Mouse (Mus musculus) liver, embryonic 15.5 days (tissue): ENCODE results near the gene Ermap. TPM values are rescaled to one million over a fixed set of nuclear protein-coding genes. Genes with fewer than 3 reads are reported as not detected.

Experiments used
- ATAC-seq: fragments of 200-750 bp; cut with Nextera tagmentation; 2 replicates; pipeline ENCODE4 v1.8.0; 2017; ENCODE audit warnings: moderate number of reproducible peaks, mild to moderate bottlenecking, moderate library complexity; ENCODE audit not compliant: insufficient read depth
- H3K27ac ChIP-seq: fragments of 300-500 bp; sonication (generic); replicated peaks from 2 replicates; pipeline ENCODE4 v1.5.1; 2015; ENCODE audit warnings: mild to moderate bottlenecking, inconsistent platforms
- H3K27me3 ChIP-seq: fragments of 300-500 bp; sonication (generic); 2 replicates; pipeline ENCODE4 v1.6.1; 2015; ENCODE audit warnings: mild to moderate bottlenecking, inconsistent platforms
- H3K36me3 ChIP-seq: fragments of 300-500 bp; sonication (generic); replicated peaks from 2 replicates; pipeline ENCODE4 v1.6.1; 2015; ENCODE audit warnings: moderate library complexity, mild to moderate bottlenecking, inconsistent platforms
- H3K4me1 ChIP-seq: fragments of 300-500 bp; sonication (generic); replicated peaks from 2 replicates; pipeline ENCODE4 v1.6.1; 2015; ENCODE audit warnings: inconsistent platforms
- H3K4me2 ChIP-seq: fragments of 300-500 bp; sonication (generic); 2 replicates; pipeline ENCODE4 v1.6.1; 2015; ENCODE audit warnings: moderate library complexity, mild to moderate bottlenecking, inconsistent platforms
- H3K4me3 ChIP-seq: fragments of 300-500 bp; sonication (generic); replicated peaks from 2 replicates; pipeline ENCODE4 v1.5.1; 2015; ENCODE audit warnings: mild to moderate bottlenecking, inconsistent platforms
- H3K9ac ChIP-seq: fragments of 300-500 bp; sonication (generic); 2 replicates; pipeline ENCODE4 v1.6.1; 2015; ENCODE audit warnings: moderate library complexity, mild to moderate bottlenecking, inconsistent platforms
- H3K9me3 ChIP-seq: fragments of 300-500 bp; sonication (generic); replicated peaks from 2 replicates; pipeline ENCODE4 v1.6.1; 2016; ENCODE audit warnings: inconsistent platforms
- WGBS: fragments of 180-500 bp; shearing (Covaris S2); methylation state at CpG from one replicate; pipeline ENCODE4 v1.1.7; 2015; ENCODE audit warnings: mixed read lengths; ENCODE audit not compliant: insufficient replicate concordance; 5-methylcytosine and 5-hydroxymethylcytosine counted together
- polyA plus RNA-seq: library from polyadenylated mRNA; unstranded; fragments of >200 nt; fragmentation: Nextera tagmentation; extraction: Ambion mirVana; gene quantifications from 2 replicates; pipeline ENCODE4 v1.2.1, GENCODE M21; 2015

Gene Ermap
- polyA plus RNA-seq, 1 experiment from 2014 or later: 386 TPM

GRCm38 (mm10) chr4:119162990-119163389 lies 26.8 kb downstream of the Ermap start:
- Histone ChIP-seq H3K9ac (no peak overlapping the region), H3K27me3 (no peaks in the 10 kb centered on the region), H3K4me1 (peaks cover 6% of the 10 kb centered on the region; the same call in 1 of the 2 replicates), H3K27ac (no peak overlapping the region), H3K4me3 (no peak overlapping the region), H3K9me3 (no peaks in the 10 kb centered on the region), H3K4me2 (no peak overlapping the region), H3K36me3 (no peaks in the 10 kb centered on the region)
- 75% methylated on average over 4 of the region's 4 CpGs for WGBS
- no peak for ATAC-seq

- Histone ChIP-seq H3K9me3 (no peaks in the 10 kb centered on the region), H3K4me2 (no peak overlapping the region), H3K9ac (no peak overlapping the region), H3K36me3 (no peaks in the 10 kb centered on the region), H3K4me3 (no peak overlapping the region), H3K27me3 (no peaks in the 10 kb centered on the region), H3K4me1 (no peaks in the 10 kb centered on the region), H3K27ac (no peak overlapping the region)
- WGBS: 66% methylated on average over 3 of the region's 3 CpGs
- no peak for ATAC-seq
Observed at GRCm38 (mm10) chr4:119161358-119161757, 28.5 kb downstream of the Ermap start.

- 70% methylated on average over 5 of the region's 5 CpGs for WGBS
- Histone ChIP-seq H3K36me3 (no peaks in the 10 kb centered on the region), H3K27ac (no peak overlapping the region), H3K4me3 (no peak overlapping the region), H3K4me1 (no peaks in the 10 kb centered on the region), H3K27me3 (peaks cover 7% of the 10 kb centered on the region; the same call in 1 of the 2 replicates), H3K4me2 (no peak overlapping the region), H3K9me3 (no peaks in the 10 kb centered on the region), H3K9ac (no peak overlapping the region)
- no peak for ATAC-seq
Observed at GRCm38 (mm10) chr4:119157891-119158290, 31.9 kb downstream of the Ermap start.

- no peaks in the 10 kb centered on the region for H3K4me1 ChIP-seq
- no peaks in the 10 kb centered on the region for H3K9me3 ChIP-seq
- no peak overlapping the region for H3K9ac ChIP-seq
- whole genome bisulfite sequencing: 17% methylated on average over 2 of the region's 2 CpGs
- no peak overlapping the region for H3K4me2 ChIP-seq
- ATAC-seq: no peak
- H3K36me3 ChIP-seq: no peaks in the 10 kb centered on the region
- no peak overlapping the region for H3K4me3 ChIP-seq
- peaks cover 7% of the 10 kb centered on the region; the same call in 1 of the 2 replicates for H3K27me3 ChIP-seq
- H3K27ac ChIP-seq: no peak overlapping the region
Observed at GRCm38 (mm10) chr4:119157186-119157585, 32.6 kb downstream of the Ermap start.

- Histone ChIP-seq H3K9ac (no peak overlapping the region), H3K4me3 (no peak overlapping the region), H3K4me2 (no peak overlapping the region), H3K36me3 (no peaks in the 10 kb centered on the region), H3K27me3 (peaks cover 18% of the 10 kb centered on the region), H3K4me1 (no peaks in the 10 kb centered on the region), H3K27ac (no peak overlapping the region), H3K9me3 (no peaks in the 10 kb centered on the region)
- WGBS: 56% methylated on average over 11 of the region's 11 CpGs
- no peak for ATAC-seq
Observed at GRCm38 (mm10) chr4:119148741-119149140, 41.1 kb downstream of the Ermap start.

- H3K36me3 ChIP-seq: no peaks in the 10 kb centered on the region
- WGBS: 71% methylated on average over 5 of the region's 5 CpGs
Observed at GRCm38 (mm10) chr4:119147347-119147746, 42.5 kb downstream of the Ermap start.

GRCm38 (mm10) chr4:119146816-119147215 lies 43.0 kb downstream of the Ermap start:
- Histone ChIP-seq H3K4me2 (no peak overlapping the region), H3K9me3 (no peaks in the 10 kb centered on the region), H3K9ac (no peak overlapping the region), H3K27ac (no peak overlapping the region), H3K4me1 (peaks cover 5% of the 10 kb centered on the region; the same call in 1 of the 2 replicates), H3K36me3 (no peaks in the 10 kb centered on the region), H3K27me3 (peaks cover 31% of the 10 kb centered on the region), H3K4me3 (no peak overlapping the region)
- no peak for ATAC-seq
- 86% methylated on average over 7 of the region's 7 CpGs for WGBS

More at GRCm38 (mm10) chr4:119147347-119147746, 42.5 kb downstream of the Ermap start:
- Histone ChIP-seq H3K4me3 (no peak overlapping the region), H3K9me3 (no peaks in the 10 kb centered on the region), H3K27me3 (peaks cover 29% of the 10 kb centered on the region), H3K4me1 (peaks cover 3% of the 10 kb centered on the region; the same call in 1 of the 2 replicates), H3K27ac (no peak overlapping the region), H3K4me2 (no peak overlapping the region), H3K9ac (no peak overlapping the region)
- ATAC-seq: no peak

- H3K4me3 ChIP-seq: no peak overlapping the region
Observed at GRCm38 (mm10) chr4:119142230-119142871, 47.5 kb downstream of the Ermap start.

GRCm38 (mm10) chr4:119141191-119141590 lies 48.6 kb downstream of the Ermap start:
- Histone ChIP-seq H3K4me3 (no peak overlapping the region), H3K9ac (no peak overlapping the region), H3K4me1 (peaks cover 43% of the 10 kb centered on the region), H3K36me3 (peaks cover 31% of the 10 kb centered on the region), H3K27ac (0 out of 2 replicates have a peak overlapping the region, but pooled peaks have one; percentile 2), H3K27me3 (peaks cover 24% of the 10 kb centered on the region), H3K9me3 (no peaks in the 10 kb centered on the region), H3K4me2 (no peak overlapping the region)
- ATAC-seq: no peak
- 62% methylated on average over 10 of the region's 10 CpGs for WGBS

More at GRCm38 (mm10) chr4:119142230-119142871, 47.5 kb downstream of the Ermap start:
- WGBS: 28% methylated on average over 24 of the region's 24 CpGs
- peak overlapping the region; percentile 37 for H3K4me2 ChIP-seq
- H3K36me3 ChIP-seq: peaks cover 19% of the 10 kb centered on the region
- 0 out of 2 replicates have a peak, but pooled peaks have one; percentile 23 for ATAC-seq
- no peak overlapping the region for H3K27ac ChIP-seq
- peaks cover 31% of the 10 kb centered on the region for H3K4me1 ChIP-seq
- no peaks in the 10 kb centered on the region for H3K9me3 ChIP-seq
- no peak overlapping the region for H3K9ac ChIP-seq
- peaks cover 24% of the 10 kb centered on the region for H3K27me3 ChIP-seq

GRCm38 (mm10) chr4:119140126-119140525 lies 49.7 kb downstream of the Ermap start:
- Histone ChIP-seq H3K27ac (peak overlapping the region; percentile 64), H3K4me1 (peaks cover 51% of the 10 kb centered on the region), H3K27me3 (peaks cover 24% of the 10 kb centered on the region), H3K4me2 (no peak overlapping the region), H3K9ac (no peak overlapping the region), H3K9me3 (no peaks in the 10 kb centered on the region), H3K4me3 (no peak overlapping the region), H3K36me3 (peaks cover 42% of the 10 kb centered on the region)
- ATAC-seq: no peak
- WGBS: 38% methylated on average over 3 of the region's 3 CpGs

GRCm38 (mm10) chr4:119138776-119139175 lies 51.0 kb downstream of the Ermap start:
- H3K4me3 ChIP-seq: no peak overlapping the region
- peaks cover 54% of the 10 kb centered on the region for H3K4me1 ChIP-seq
- ATAC-seq: no peak
- peaks cover 55% of the 10 kb centered on the region for H3K36me3 ChIP-seq
- WGBS: 70% methylated on average over 8 of the region's 8 CpGs
- H3K9me3 ChIP-seq: no peaks in the 10 kb centered on the region
- no peak overlapping the region for H3K4me2 ChIP-seq
- H3K27me3 ChIP-seq: peaks cover 14% of the 10 kb centered on the region; the same call in 1 of the 2 replicates
- no peak overlapping the region for H3K9ac ChIP-seq
- H3K27ac ChIP-seq: no peak overlapping the region
